Mouse (Mus musculus): ENCODE measurements around the gene Fig4.

Fig4 gene

DNA sequence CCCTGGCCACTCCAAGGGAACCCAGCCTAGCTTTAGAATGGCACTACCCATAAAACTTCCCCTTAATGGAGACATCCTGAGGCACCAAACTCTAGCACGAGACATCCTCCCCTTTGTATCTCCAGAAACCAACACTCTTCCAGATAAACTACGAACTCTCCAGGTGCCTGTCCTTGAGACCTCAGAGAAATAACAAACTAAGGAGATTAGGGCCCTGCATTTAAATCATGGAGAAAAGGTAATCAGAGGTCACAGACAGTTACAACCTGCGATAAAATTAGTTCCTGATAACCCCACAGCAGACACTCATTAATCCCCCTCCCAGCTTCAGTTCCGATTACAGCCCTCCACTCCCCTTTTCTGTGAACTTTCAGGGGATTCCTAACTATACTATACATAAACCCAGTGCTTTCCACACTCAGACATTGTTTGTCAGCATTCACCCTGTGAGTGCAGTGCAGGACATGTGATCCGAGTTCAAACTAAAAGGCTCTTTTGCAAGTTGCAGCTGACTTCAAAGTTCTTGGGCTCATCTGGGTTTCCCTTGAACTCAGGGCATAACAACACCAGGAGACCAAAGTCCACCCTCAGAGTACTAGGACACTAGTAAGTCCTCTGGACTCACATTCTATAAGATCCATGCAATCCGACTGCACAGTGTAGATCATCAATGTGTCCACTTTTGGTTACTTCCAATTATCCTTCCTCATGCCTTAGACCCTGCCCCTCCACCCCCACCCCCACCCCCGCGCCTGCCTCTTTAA is 42.6 kb downstream of the Fig4 start:
- DNase-seq, result no peak

DNA sequence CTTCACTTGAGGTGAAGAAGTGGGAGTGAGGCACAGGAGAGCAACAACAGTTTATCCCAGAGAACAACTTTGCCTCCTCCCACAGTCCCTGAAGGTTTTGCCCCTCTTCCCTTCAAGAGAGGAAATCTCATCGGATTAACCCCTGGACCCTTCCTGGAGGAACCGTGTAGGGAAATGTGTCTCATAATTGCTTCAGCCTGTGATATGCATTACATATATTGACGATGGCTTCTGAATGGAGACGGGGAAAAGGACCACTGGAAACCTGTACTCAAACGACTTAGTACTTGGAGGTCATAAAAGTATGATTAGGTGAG is 52.4 kb downstream of the Fig4 start:
- no peak for DNase-seq

DNA sequence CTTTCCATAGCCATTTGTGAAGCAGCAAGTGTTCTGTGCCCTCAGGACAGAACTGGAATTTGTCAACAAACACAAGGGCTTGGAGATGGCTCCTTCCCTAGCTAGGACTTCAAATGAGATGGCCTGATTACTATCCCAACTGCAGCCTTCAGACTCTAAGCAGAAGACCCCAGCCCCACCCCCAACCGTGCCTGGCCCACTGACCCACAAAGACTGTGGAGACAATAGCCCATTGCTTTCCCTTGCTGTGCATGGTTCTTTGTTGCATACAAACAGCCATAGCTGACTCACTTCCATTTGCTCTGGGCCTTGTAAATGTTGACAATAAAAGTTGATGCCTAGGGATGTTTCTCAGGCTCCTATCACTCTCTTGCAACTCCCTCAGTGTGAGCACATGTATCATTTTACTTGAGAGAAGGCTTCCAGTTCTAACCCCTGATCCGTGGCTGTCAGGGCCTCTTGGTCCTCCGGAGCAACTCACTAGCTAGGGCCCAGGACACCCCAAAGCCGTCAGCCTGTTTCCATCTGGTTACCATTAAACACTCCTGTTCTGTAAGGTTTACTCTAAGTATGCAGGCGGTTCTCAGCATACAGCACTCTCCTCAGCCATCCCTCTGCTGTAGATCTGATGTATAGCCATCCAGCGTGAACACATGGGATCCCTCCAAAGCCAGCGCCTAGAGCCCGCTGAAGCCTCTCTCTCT is 52.9 kb downstream of the Fig4 start:
- no peak for DNase-seq

DNA sequence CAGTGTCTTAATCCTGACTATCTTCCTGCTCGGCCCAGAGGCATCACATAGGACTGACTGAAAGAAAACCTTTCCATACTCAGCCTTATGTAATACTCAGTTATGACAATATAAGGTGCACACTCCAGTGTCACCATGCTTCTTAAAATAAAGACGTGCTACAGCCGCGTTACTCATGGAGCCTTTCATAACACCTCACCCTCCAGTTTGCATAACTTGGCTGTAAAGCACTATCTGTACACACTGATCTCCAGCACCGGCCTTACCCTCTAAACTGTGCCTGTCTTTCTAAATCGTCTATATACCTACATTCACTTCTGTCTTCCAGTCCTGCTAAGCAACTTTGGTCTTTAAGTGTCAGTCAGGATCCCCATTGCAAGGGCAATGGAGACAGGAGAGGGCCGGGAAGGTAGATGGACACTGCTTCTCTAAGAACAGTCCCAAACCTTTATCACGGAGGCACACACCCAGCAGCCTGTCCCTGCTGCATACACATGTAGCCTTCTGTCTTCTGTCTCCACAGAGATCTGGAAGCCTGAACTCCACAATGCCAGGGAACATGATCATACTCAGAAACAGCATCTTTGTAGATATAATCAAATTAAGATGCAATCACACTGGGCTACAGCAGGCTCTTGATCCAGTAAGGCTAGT is 53.9 kb downstream of the Fig4 start:
- no peak for DNase-seq

DNA sequence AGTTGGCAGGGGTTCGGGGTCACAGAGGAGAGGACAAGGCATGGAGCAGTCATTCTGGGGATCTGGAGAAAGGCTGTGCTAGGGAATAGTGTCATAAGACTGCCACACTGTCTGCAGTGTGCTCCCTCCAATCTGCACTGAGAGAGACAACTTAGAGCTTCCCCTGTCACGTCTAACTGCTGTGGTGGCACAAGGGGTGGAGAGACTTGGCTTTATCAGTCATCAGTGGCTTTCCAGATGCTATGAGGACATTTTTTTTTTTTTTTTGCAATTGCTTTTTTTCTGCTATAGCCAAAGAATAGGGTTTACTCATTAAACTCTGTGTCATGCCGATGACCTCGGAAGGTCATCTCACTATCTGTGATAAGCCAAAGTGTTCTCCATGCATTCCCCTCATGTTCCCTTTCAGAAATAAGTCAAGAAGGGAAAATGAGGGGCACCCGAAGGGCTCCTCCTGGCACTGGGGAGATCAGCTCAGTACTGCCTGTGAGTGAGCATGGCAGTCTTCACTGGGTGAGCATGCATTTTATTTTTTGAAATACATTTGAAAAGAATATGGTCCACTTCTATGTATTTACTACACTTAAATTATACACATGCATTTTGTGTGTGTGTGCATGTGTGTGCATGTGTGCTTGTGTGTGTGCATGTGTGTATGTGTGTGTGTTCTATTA is 55.1 kb downstream of the Fig4 start:
- no peak for DNase-seq

DNA sequence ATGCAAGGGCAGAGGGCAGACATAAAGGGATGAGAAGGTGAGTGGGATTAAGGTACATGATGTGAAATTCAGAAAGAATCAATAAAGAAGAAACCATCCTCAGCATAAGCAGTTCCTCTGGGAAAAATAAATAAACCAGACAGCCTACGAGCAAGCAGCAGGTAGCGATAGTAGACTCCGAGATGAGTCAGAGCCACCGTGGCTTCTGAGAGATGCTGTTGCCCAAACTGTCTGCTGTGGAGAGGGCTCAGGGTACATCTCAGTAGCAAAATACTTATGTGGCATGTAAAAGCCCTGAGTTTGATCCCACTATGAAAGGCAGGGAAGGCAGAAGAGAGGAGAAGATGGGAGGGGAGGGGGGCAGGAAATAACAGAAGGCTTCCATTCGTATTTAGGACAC is 56.9 kb downstream of the Fig4 start:
- no peak for DNase-seq

DNA sequence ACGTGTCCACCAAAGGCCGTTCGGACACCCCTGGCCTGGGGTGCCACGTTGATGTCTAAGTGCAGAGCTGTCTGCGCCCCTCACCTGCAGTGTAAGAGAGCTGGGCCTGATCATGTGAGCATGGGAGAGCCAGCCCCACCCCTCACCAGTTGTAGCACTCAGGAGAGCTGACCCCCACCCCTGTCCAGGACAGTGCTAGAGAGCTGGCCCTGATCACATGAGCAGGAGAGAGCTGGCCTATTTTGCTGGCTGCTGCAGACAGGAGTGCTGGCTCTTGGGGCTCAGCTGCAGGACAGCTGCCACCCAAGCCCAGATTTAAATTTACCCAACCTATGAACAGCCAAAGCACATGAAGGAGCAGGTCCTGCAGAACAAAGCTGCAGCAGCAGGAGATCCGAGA is 57.6 kb downstream of the Fig4 start:
- DNase-seq, result no peak

DNA sequence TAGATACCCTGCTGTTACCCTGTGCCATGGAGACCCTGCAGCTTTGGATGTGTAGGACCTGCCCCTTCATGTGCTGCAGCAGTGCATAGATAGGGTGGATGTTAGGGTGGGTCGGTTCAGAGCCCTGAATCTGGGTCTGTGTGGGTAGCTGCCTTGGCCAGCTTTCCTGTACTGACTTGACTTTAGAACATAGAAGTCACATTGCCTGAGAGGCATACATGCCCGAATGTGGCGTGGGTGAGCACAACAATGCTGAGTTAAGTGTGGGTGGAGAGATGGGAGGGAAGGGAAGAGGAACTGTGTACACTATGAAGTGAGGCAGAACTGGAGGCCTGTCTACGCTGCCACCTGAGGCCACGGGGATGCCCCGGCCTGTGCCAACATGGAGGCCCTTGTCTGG is 58.0 kb downstream of the Fig4 start:
- no peak for DNase-seq

DNA sequence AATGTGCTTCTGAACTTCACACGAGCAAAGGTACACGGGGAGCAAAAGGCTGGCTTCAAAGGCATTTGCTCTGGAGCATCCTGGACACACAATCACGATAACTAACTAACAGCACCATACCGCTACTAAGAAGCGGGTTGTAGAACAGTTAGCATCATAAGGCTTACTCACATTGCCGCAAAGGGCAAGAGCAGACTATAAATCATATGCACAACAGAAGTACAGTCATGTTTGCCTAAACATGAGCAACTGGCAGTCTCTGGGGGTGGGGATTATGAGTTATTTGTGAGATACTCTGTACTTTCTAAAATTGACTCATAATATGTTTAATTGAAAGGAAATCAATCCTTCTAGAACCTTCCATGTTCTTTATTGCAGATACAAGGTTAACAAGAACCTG is 59.1 kb downstream of the Fig4 start:
- DNase-seq, result no peak

DNA sequence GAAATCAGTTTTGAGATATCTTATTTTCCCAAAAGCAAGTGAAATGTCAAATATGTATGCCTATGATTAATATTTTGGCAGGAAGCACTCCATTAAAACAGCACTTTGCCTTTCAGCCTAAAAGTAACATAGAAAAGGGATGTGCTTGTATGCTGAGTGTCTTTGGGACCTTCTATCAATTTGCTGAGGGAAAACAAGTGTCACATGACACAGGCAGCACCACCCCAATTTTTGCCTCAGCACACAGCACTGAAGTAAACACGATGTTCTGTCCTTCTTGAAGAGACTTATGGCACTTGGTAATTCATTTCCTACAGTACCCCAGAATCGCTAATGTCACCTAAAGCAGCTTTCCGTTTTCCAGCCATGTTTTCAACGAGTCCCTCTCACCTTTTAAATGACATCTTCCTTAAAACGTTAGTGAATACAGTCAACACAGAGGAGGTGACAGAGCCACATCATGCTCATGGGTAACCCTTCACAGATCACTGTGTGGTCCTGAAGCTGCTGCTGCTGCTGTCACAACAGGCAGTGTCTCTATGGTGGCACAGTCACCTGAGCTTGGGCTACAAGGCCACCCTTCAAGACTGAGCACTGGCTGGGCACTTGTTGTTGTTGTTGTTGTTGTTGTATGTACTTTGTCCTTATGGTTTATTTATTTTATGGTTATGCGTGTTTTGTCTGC is 61.4 kb downstream of the Fig4 start:
- DNase-seq, result no peak

DNA sequence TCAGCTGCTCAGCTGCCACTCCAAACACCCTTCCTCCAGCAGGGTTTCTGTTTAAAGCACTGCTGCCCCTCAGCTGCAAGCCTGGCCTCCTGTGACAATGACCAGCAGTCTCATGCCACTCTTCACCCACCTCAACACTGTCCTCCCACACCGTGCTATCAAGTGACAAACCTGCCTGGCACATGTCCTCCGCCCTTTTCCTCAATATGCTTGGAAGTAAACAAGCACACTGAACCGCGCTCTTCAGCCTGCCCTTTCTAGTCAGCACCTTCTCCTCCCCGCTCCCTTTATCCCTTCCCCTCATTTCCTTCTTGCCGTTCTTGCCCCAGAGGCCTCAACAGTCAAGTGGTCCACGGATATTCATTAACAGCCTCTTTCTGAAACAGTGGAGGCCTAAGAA is 62.0 kb downstream of the Fig4 start:
- DNase-seq, result peak in 1 of 2 experiments; percentile 2

DNA sequence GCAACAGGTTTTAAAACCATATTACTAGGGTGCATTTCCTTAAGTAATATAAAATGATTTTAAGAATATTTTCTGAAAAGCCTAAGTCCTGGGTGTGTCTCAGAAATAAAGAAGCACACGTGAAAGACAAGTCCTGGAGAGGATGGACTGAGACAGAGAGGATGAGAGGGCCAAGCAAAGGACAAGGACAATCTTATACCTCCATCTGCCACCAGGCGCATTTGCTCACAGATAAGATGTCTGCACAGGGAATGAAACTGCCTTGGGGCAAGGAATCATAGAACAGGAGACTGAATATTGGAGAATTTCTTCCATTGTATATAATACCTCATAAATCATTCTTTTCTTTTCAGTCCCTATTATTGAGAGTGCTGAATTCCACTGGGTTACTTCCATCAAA is 67.0 kb downstream of the Fig4 start:
- DNase-seq, result no peak

DNA sequence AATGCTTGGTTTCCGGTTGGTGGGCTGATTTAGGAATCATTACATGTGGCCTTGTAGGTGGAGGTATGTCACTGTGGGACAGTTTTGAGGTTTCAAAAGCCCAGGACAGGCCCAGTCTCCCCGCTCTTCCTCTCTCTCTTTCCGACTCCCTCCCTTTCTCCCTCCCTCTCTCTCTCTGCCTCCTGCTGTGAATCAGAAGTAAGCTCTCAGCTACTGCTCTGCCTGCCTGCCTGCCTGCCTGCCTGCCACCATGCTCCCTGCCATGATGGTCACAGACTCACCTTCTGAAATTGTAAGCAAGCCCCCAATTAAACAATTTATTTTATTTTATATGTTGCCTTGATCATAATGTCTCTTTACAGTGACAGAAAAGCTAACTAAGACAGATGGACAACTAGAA is 67.5 kb downstream of the Fig4 start:
- no peak for DNase-seq

DNA sequence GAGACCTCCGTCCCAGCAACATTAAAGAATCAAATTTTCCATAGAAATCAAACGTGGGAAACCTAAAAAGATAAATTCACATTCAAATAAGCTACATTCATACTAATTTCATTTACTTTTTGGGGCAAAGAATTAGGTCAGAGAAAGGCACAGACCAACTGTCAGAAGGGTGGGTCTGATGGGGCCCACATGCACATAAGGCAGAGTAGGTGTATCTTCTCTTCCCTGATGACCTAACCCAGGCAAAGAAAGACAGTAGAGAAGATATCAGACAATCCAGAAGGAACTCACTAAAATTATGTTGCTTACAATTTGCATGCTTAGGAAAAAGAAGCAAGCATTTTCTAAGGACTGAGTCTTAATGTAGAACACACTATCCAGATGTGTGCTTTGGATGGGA is 67.9 kb downstream of the Fig4 start:
- no peak for DNase-seq

DNA sequence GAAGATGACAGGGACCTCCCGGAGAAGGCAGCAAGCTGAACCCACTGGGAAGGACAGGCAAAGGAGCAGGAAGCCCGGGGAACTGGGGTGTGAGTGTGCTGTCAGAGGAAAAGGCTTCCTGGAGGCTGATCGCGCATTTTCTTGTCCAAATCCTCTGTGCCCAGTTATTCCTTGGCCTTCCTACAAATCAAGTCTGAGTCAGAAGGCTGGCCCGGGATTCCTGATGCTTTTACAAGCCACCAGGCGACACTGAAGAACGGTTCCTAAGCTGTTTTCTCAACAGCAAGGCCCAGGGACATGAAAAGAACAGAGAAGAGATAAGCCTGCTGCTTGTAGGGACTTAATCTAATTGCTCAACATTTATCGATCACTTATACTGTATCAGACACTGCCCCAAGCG is 68.5 kb downstream of the Fig4 start:
- no peak for DNase-seq

DNA sequence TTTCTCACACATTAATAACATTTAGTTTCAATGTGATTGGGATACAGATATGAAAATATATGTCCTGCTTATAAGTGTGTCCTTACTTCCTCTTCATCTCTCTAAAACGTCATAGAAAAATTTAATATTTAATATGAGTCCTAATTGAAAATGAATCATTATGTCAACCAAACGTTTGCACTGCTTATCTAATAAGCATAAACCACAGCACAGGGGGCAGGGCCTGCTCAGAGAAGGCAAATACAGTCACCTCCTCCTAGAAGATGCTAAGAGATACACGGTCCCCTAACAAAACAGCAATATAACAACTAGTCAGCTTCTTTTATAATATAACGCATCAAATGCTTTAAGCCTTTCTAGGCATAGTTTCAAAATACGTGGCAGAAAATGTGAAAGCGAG is 69.9 kb downstream of the Fig4 start:
- no peak for DNase-seq

DNA sequence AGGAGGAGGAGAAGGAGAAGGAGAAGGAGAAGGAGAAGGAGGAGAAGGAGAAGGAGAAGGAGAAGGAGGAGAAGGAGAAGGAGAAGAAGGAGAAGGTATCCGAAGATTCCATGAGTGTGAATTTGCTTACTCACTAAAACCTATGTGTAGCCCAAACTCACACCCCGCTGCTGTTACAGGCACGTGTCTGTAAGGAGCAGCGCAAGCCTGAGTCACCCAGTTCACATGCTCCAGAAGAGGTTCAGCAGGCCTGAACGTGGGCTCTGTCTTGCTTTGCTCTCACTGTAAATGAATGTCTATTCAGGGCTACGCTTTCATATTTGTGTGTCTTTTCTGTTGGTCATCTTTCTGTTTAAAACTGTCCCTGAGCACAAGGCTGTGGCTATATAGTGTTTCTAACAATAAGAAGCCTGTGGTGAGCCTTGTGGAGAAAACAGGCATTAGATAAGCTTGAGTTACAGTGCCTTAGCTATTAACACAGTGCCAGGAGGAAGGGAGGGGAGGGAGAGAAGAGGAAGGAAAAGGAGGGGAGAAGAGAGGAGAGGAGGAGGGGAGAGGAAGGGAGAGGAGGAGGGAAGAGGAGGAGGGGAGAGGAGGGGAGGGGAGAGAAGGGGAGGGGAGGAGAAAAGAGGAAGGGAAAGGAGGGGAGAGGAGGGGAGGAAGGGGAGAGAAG is 71.8 kb downstream of the Fig4 start:
- no peak for DNase-seq

DNA sequence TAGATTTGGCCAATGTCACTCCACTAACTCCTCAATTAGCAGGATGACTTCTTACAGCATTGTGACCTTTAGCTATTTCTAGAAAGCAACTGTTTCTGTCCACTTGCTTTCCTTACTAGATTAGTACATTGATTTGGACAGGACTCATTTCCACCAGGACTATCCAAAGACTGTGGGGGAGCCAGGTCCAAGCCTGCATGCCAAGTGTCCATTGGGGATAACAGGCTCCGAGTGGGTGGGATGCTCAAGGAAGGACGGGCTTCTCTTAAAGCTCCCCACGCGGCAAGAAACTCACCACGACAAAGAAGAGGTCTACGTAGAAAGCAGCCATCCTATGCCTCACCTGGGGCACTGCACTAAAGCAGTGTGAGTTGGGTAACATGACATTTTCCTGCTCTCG is 75.4 kb downstream of the Fig4 start:
- no peak for DNase-seq

DNA sequence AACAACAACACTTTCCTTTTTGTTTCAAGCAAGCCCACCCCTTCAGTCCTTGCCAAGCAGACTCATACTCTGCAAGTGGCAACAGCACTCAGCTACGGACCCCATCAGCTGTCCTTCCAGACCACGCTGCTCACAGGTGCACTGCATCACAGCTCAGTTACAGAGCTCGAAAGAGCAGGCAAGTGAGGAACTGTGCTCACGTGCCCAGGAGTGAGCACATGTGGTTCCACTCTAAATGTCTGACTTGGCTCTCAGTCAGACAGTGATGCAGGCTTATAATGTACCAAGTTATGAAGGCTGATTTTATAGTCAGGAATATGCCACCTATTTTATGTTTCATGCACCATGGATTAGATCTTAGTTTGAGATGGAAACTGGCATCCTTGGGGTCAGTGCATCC is 79.6 kb downstream of the Fig4 start:
- DNase-seq, result no peak

DNA sequence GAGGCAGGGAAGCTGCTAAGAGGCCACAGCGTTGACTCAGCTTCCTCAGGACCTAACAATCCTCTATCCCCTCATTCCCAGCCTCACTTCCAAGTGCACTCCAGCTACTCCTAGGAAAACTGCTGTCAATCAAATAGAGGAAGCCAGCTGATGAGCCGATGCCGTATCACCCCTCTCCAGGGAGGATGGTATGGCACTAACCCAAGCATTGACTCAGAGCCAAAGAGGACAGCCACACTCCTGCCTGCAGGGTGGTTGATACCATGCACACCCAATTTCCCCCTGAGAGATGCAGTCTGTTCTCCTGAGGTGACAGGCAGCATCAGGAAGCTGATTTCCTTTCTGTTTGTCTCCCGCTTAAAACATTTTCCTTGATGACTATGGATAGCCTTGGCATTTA is 81.9 kb downstream of the Fig4 start:
- DNase-seq, result no peak

DNA sequence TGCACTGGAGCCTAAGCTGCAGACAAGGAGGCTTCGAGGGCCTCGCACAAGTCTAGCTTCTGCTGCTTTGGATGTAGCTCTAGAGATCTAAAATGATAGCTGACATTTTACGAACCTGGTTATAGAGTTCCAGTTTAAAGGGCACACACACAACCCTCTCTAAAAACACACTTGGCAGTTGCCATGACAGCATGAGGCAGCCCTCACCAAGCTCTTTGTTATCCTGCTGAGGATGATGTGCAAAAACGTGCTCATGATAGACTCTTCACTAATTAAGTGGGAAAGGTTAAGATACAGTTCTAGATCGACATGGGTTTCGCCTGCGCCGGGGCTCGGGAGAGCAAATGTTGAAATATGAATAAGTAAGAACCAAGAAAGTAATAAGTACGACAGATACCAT is 84.2 kb downstream of the Fig4 start:
- DNase-seq, result no peak

DNA sequence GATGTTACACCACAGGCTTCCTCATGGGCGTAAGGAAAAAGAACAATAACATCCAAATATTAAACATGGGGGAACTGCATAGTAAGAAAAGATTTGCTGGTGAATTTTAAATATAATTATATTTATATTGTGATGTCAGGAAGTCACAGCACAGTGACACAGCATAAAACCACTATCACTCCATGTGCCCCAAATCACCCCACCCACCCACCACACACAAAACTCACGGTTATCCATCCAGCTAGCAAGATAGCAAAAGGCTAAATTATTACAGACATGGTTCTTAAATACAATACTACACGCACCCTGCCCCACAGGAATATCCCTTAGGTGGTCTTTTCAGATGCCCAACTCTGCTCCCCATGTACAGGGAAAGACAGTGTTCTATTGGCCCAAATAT is 89.0 kb downstream of the Fig4 start:
- no peak for DNase-seq

DNA sequence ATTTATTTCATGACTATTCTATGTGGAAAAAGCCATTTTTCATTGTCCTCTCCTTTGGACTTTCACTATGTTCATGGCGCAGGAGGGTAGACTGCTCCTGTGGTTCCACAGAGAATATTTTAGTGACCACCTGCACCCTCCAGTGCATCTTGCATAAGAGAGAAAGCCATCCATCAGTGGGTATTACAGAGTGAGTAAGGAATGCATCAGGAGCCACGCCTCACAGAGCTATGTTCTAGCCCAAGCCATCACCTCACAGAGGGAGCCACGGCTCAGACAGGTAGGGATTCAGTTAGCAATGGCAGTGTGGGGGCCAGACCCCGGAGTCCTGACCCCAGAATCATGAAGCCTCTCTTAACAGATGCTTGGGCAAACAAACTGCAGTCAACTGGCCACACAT is 93.5 kb downstream of the Fig4 start:
- DNase-seq, result no peak
